Mouse (Mus musculus): ENCODE measurements around the gene Wbp1l.

- TF ChIP-seq CTCF (IDR thresholded peaks at IDR 0.05; ENCODE audit: borderline replicate concordance, extremely low read depth, insufficient read depth, insufficient read length), result no peak
- peak; percentile 66; the same call in 1 of the 2 replicates for TF ChIP-seq POLR2A (IDR thresholded peaks at IDR 0.05; ENCODE audit: borderline replicate concordance, extremely low read depth, insufficient read depth, insufficient read length, poor library complexity, severe bottlenecking)
Observed at GRCm38 (mm10) chr19:46689460-46690372, 90.8 kb downstream of the Wbp1l start, which contains the start of gene Borcs7.
